Mouse (Mus musculus): ENCODE data around the gene Otud4. TPM values are rescaled to one million over a fixed set of nuclear protein-coding genes. Genes with fewer than 3 reads are reported as not detected.

The Otud4 gene
- 5.8 and 6.9 TPM in 2 replicates for polyA plus RNA-seq (2012; rRNA removed)

GRCm38 (mm10) chr8:79639586-79640451 lies at the start of gene Otud4:
Gene Otud4, plus strand, starts transcription at chr8:79639618.

GRCm38 (mm10) chr8:79711064-79711961 lies 71.9 kb downstream of the Otud4 start, which contains the start of the genes Abce1 and Anapc10:
Gene Abce1, minus strand, starts transcription at chr8:79711740.
Gene Anapc10, plus strand, starts transcription at chr8:79711820.

Other genes starting within 250 kb of the Otud4 start
- gene Smad1, start 240.1 kb upstream of the Otud4 start, polyA plus RNA-seq (2012; rRNA removed) = 26.7 and 30.1 TPM in 2 replicates
- gene Abce1, start 72.1 kb downstream of the Otud4 start, polyA plus RNA-seq (2012; rRNA removed) = 1.2 and 2.0 TPM in 2 replicates
- 0.02 and 0.19 TPM in 2 replicates for gene Anapc10, start 72.2 kb downstream of the Otud4 start, polyA plus RNA-seq (2012; rRNA removed)